Mouse (Mus musculus) heart, adult 11 months (tissue): ENCODE data around the gene Ctrb1.
A peak's percentile ranks its signal among the peaks of the same experiment; 100 is the strongest.

Experiments used
- DNase-seq: peaks from one replicate; pipeline ENCODE4 v3.0.0; 2022

The Ctrb1 gene

DNA sequence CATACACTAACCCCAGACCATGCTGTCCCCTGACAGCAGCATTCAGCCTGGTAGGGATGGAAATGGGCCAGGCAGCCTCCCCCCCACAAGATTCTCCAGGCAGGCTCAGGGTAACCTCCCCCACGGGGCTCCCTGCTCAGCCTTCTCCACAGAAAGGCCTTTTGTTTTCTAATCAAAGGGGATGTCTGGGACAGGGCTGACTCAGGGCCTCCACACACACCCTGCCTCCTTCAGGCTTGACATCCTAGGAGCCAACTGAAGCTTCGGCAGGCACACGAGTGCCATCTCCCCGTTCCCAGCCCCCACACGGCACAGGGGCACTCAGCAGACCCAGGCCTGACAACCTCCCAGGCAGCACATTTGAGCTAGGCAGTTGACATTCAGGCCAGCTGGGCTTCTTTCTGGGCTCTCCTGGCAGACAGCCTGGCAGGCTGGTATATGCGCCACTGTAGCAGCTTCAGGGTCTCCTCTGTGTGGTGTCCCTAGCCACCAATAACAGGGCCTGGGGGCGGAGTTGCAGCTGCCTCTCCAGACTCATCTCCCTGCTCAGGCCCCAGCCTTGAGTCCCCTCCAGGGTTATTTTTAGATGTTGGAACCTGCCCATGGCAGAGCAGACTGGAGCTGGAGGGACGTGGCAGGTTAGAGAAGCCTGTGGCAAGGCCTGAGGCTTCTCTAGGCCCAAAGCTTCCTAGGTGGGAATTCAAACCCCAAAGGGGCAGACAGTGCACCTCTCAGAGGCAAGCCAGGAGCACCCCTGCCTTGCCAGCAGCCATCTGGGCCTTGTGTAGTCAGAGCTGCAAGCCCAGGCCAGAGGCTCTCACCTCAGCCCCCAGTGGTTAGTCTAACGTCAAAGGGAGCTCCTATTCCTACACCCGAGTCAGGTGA lies 26.0 kb upstream of the Ctrb1 start:
- peak; percentile 98 for DNase-seq

DNA sequence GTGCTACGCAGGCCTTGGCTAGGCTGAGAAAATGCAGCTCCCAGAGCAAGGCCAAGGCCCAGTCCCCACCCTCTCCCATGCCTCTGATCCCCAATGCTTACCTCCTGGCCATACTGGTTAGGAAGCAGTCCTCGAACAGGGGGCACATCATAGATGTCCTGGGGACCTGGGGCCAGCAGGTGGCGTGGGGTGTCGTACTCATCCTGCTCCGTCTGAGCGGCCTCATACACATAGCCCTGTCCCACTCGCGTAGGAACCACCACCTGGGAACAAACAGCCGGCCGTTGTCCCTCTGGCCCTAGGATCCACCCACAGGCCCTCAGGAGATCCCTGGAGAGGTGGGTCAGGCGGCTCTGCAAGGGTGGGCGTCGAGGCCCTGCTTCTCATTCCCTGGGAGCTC lies 24.7 kb upstream of the Ctrb1 start:
- peak; percentile 90 for DNase-seq

DNA sequence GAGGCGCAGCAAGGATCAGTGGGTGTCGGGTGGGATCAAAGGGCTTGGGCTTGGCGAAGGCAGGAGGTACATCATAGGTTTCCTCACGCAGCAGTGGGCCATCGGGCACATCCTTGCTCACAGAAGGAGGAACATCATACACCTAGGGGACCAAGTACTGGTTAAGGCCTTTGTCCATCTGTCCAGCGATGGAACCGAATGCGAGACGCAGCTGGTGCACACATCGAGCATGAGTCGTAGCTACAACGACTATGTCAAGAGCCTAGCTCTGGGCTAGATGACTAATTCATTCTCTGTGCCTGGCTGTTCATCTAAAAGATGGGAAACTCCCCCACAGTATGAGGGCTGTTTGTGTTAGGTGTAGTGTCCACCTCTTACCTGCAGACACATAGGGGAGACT lies 23.5 kb upstream of the Ctrb1 start:
- no peak for DNase-seq

DNA sequence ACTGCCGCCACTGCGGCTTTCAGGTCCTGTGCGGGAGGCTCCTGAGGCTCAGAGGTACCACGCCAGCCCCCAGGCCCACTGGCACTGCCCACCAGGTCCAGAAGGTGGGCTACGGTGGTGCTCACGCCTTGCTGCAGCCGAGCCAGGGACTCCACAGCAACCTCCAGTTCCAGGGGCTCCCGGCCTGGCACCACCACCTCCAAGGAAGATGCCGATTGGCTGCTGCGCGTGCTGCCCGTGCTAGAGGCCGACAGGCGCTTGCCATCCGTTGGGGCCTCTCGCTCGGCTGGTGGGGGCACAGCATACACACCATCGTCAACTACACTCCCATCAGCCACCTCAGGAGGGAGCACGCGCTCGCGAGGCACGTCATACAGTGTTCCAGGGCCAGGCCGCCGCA lies 23.0 kb upstream of the Ctrb1 start:
- DNase-seq: peak; percentile 91

- peak; percentile 90 for DNase-seq
Measured at GRCm38 (mm10) chr8:111713291-111713690, 22.5 kb upstream of the Ctrb1 start.

GRCm38 (mm10) chr8:111712588-111712987 lies 21.8 kb upstream of the Ctrb1 start:
- peak; percentile 95 for DNase-seq

DNA sequence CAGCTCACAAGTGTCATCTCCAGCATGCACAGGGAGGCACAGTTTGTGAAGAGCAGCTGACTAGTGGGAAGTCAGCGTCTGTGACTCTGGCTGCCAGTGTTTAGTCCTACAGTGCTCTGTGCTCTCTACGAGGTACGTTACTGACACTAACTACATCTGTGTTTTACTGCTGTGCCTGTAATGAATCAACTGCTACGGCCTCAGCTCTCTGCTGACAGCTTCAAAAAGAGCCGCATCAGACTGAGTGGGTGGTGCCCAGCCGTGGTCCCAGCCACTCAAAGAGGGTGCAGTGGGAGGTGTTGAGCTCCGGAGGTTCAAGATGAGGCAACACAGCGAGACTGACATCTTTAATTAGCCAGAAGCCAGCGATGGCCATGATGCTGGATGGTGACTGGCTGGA lies 21.3 kb upstream of the Ctrb1 start:
- peak; percentile 91 for DNase-seq

DNA sequence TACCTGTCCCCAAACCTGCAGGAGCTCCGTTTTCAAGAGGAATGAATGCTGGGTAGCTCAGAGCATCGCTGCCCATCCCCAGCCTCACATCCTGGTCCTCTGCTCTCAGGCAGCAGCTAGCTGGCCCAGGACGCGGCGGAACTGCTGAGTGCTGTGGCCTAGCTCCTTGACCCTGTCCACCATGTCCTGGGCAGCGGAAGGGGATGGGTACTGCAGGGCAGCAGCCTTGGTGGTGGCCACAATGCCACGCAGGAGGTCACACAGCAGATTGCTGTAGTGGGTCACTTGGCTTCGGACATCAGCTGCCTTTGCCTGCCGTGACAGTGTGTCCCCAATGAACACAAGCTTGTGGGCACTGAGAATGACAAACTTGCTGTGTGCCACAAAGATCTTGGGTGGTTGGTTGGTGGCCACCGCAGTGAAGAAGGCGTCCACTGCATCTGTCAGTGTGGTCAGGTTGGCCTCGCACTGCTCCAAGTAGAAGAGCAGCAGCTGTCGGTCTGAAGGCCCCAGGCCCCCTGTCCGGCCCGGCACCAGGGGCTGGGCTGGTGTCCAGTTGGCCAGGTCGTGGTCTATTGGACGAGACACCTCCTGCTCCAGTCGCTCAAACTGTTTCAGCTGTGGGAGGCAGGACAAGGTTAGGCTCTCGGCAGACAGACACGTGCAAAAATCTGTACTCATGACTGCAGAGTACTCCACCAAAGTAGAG lies 20.1 kb upstream of the Ctrb1 start:
- peak; percentile 76 for DNase-seq

GRCm38 (mm10) chr8:111709223-111709622 lies 18.4 kb upstream of the Ctrb1 start:
- no peak for DNase-seq

GRCm38 (mm10) chr8:111708265-111708664 lies 17.5 kb upstream of the Ctrb1 start:
- no peak for DNase-seq

DNA sequence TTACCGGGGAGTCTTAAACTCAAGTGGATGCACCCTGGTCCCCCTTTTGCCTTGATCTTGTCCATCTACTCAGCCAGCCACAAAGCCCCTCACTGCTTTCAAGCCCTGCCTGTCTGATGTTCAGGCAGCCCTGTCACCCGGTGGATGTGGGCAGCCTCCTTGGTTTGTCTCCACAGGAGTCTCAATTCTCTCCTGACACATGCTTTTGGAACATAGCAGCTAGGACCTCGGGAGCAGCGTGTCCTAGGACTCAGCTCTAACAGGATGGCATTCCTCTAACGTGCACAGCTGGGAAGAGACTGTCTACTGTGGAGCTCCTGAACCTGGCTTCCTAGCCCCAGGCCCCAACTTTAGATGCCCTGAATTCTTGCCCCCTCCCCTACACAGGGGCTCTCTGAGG lies 14.9 kb upstream of the Ctrb1 start:
- DNase-seq: no peak

DNA sequence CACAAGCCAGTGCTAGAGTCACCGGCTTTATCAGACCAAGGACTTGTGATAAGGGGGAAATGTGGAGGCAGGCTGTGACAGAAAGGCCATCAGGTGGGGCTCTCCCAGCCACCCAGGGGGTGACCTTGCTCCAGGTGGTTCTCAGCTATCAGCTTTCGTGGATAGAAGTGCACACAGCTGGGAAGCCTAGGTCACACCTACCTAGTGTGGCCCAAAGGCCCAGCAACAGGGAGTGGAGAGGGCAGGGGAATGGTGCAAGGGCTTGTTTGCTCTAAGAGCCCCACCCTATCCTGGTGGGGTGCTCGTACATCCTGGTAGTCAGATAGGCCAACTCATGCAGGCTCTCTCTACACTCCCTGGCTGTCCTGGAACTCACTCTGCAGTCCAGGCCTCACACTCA lies 14.4 kb upstream of the Ctrb1 start:
- DNase-seq: no peak

GRCm38 (mm10) chr8:111704585-111704984 lies 13.8 kb upstream of the Ctrb1 start:
- DNase-seq: no peak

GRCm38 (mm10) chr8:111701380-111701779 lies 10.6 kb upstream of the Ctrb1 start:
- no peak for DNase-seq

DNA sequence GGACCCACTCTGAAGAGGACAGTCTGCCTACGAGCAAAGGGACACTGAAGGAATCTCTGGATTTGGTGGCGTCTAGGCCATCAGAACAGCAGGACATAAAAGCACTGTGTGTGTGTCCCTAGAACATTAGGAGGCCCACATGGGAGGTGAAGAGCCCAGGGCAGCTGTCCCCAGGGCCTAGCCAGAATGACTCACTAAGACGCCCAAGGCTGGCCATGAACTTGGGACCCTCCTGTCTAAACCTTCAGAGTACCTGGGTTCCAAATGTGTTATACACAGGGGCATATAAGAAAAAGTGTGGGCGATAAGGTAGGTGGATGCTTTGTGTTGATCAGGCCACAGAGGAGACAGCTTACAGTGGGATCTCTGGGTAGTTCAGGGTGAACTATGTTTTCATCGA lies 9.9 kb upstream of the Ctrb1 start:
- DNase-seq: no peak

DNA sequence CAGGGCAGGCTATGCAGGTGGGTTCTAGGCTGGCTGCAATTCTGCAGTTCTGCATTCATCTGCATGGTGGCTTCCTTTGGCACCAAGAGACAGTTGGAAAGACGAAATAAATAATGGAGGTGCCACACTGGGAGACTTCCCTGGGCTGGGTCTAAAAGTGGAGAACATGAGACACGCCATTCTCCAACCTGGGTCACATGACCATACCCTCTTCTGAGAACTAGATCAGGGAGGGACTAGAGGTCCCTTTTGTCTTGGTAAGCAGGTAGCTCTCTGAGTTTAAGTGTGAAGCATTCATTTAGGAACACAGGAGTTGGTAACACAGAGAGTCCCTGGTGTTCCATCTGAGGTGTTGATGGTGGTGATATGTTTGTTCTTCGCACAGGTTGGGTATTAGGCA lies 9.4 kb upstream of the Ctrb1 start:
- no peak for DNase-seq

GRCm38 (mm10) chr8:111699035-111699434 lies 8.2 kb upstream of the Ctrb1 start:
- no peak for DNase-seq

DNA sequence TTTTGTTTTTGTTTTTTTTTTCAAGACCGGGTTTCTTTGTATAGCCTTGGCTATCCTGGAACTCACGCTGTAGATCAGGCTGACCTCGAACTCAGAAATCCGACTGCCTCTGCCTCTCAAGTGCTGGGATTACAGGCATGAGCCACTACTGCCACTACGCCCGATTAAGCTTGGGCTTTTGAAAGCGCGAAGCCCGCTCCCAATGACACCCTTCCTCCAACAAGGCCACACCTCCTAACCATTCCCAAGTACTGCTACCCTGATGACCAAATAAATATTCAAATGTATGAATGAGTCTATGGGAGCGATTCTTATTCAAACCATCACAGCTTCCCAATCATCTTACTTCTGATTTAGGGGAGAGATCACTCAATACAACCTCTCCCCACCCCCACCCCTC lies 6.8 kb upstream of the Ctrb1 start:
- DNase-seq: no peak

- no peak for DNase-seq
Measured at GRCm38 (mm10) chr8:111695441-111695840, 4.6 kb upstream of the Ctrb1 start.

GRCm38 (mm10) chr8:111693261-111693741 lies 2.5 kb upstream of the Ctrb1 start:
- DNase-seq: peak; percentile 95

DNA sequence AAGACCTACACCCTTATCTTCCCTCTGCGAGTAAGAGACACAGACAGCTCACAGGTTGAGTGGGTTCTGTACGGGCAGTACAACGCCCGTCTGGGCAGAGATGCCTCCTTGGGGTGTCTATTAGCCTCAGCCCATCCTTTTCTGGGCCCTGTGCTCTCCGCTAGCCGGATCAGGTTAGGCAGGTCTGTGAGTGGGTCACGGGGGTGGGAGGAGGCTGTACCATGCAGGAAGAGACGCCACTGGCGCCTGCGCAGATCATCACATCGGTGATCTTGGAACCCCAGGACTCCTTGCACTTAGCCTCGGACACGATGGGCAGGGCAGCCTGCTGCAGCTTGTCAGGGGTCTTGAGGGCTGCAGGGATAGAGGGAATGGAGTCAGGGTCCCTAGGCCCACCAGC lies 3.9 kb downstream of the Ctrb1 start:
- DNase-seq: no peak

DNA sequence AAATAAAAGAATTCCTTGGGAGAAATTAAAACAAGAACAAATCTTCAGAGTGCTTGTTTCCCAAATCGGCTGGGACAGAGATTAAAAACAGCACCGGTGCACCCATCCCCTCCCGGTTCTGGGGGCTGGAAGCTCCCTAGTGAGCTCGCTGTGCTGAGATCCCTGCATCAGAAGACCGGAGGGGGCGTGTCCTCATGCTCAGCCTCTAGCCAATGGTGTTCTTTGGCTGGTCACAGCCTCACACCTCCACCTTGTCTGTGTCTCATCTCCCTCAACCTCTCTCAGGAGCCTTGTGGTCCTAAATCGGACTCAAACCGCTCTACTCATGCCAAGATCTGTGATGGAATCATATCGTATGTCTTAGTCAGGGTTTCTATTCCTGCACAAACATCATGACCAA lies 8.3 kb downstream of the Ctrb1 start:
- DNase-seq: no peak

DNA sequence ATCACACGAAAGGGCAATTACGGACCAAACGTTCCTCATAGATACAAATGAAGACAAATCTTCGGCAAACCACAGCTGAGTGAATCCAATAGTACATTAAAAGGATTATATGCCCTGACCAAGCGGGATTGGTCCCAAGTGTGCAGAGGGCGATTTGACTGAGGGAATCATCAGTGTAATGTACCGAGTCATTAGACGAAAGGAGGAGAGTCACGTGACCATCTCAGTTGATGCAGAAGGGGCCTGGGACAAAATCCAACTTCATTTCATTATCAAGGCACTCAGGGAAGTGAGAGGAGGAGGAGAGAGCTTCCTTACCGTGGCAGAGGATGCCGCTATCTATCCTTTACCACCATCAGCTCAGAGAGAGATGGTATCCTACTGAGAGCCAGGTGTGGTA lies 9.7 kb downstream of the Ctrb1 start:
- DNase-seq: no peak

- no peak for DNase-seq
Measured at GRCm38 (mm10) chr8:111680423-111681028, 10.3 kb downstream of the Ctrb1 start.
